Mouse (Mus musculus) embryo, embryonic 10.5 days (tissue): ENCODE results near the gene Ap3d1.

Source experiments
- DNase-seq: peaks from one replicate; pipeline ENCODE4 v3.0.0-alpha.2; 2015; ENCODE audit warnings: low spot score

Gene Ap3d1

GRCm38 (mm10) chr10:80665981-80666733 lies 75.9 kb downstream of the Ap3d1 start:
- no peak for DNase-seq

GRCm38 (mm10) chr10:80665459-80665858 lies 76.6 kb downstream of the Ap3d1 start:
- no peak for DNase-seq

- DNase-seq: peak; percentile 38
These were observed 77.1 kb downstream of the Ap3d1 start for GRCm38 (mm10) chr10:80665016-80665380.

- no peak for DNase-seq
These were observed 77.7 kb downstream of the Ap3d1 start for GRCm38 (mm10) chr10:80664197-80665015.

GRCm38 (mm10) chr10:80663485-80664196 lies 78.4 kb downstream of the Ap3d1 start:
- no peak for DNase-seq

- DNase-seq: peak; percentile 69
These were observed 80.9 kb downstream of the Ap3d1 start for GRCm38 (mm10) chr10:80661149-80661548.

- DNase-seq: peak; percentile 88
These were observed 82.9 kb downstream of the Ap3d1 start for GRCm38 (mm10) chr10:80659213-80659612.

GRCm38 (mm10) chr10:80658841-80659202 lies 83.2 kb downstream of the Ap3d1 start:
- DNase-seq: no peak

- DNase-seq: no peak
These were observed 83.7 kb downstream of the Ap3d1 start for GRCm38 (mm10) chr10:80658194-80658840.
